In the genomic region with DNA sequence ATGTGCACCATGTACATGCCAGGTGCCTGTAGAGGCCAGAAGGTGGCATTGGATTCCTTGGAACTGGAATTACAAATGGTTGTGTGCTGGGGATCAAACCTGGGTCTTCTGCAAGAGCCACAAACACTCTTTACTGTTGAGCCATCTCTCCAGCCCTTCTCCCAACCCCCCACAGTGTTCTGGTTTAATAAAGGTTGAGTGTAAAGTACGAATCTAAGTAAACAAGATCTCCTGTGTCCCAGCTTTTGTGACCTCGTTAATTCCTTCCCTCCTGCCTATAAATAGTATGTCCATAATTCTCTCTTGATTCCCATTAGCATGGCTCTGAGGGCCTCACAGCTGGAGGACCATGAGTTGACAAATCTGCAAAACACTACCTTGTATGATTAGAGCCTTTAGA, we compare ENCODE assay signal across 17 mouse cellular contexts. TPM values are rescaled to one million over a fixed set of nuclear protein-coding genes. Genes with fewer than 3 reads are reported as not detected.
DNase-seq lines count a peak whose midpoint lies in the region; ATAC-seq and TF ChIP-seq lines count a peak whose summit lies in the region.
"Had no signal": no experiment of that assay in that cellular context is flagged by ENCODE, and none has a peak within 500 bp of the region (broad histone marks: within the 10 kb centered on the region; RNA-seq: fewer than 3 reads in every experiment).

No protein-coding gene starts in this region.

- no peaks in the 10 kb centered on the region for H3K27me3 ChIP-seq in hindbrain, embryonic 14.5 days (ENCODE audit: control insufficient read depth, insufficient read depth, low read length)
- no peaks in the 10 kb centered on the region for H3K27me3 ChIP-seq in hindbrain, embryonic 12.5 days
- H3K27me3 ChIP-seq in liver, embryonic 11.5 days (replicated peaks; ENCODE audit: control insufficient read depth, insufficient read depth, low read length): no peaks in the 10 kb centered on the region
- H3K27me3 ChIP-seq in liver, postnatal 0 days (ENCODE audit: insufficient read depth, low read length): no peaks in the 10 kb centered on the region

- 88% methylated on average over 2 of the region's 2 CpGs for WGBS in hindbrain, embryonic 14.5 days
- 86% methylated on average over 2 of the region's 2 CpGs for WGBS in hindbrain, embryonic 12.5 days
- WGBS in liver, embryonic 11.5 days: 78% methylated on average over 2 of the region's 2 CpGs
- WGBS in liver, postnatal 0 days (ENCODE audit: insufficient replicate concordance): 42% methylated on average over 2 of the region's 2 CpGs

- DNase-seq in hindbrain, embryonic 14.5 days (ENCODE audit: low spot score): no peak
- DNase-seq in liver, embryonic 11.5 days (ENCODE audit: low spot score): no peak
- no peak for DNase-seq in liver
- DNase-seq in forelimb bud, embryonic 11.5 days (ENCODE audit: low read depth, low spot score): peak; percentile 9
- no peak for DNase-seq in liver, postnatal 0 days
- DNase-seq in urinary bladder, postnatal 10 days (ENCODE audit: low spot score): no peak
- DNase-seq: adrenal gland, adult 8-10 months; cerebellum, adult 9-10 months; gastrocnemius, postnatal 10 days; heart, adult 18-20 months; heart, postnatal 36 days; kidney, adult 11 months; kidney, postnatal 25 days; lung, embryonic 14.5 days; lung, postnatal 4 days had no signal

- ATAC-seq in hindbrain, embryonic 14.5 days (ENCODE audit: low FRiP score): no peak
- ATAC-seq in hindbrain, embryonic 12.5 days (ENCODE audit: low FRiP score): no peak
- ATAC-seq in liver, embryonic 11.5 days (replicated peaks; ENCODE audit: low FRiP score): no peak
- ATAC-seq in liver, postnatal 0 days: peak; percentile 36

- 0 out of 2 replicates have a peak, but pooled peaks have one; percentile 6 for TF ChIP-seq CTCF in liver, postnatal 0 days (IDR thresholded peaks at IDR 0.05; ENCODE audit: low read depth)

- TF ChIP-seq EP300 in liver, postnatal 0 days (IDR thresholded peaks at IDR 0.05; ENCODE audit: low read depth): no peak

- H3K27ac ChIP-seq in hindbrain, embryonic 14.5 days: peak overlapping the region; percentile 55; the same call in 1 of the 2 replicates
- H3K27ac ChIP-seq in hindbrain, embryonic 12.5 days: no peak overlapping the region
- H3K27ac ChIP-seq in liver, embryonic 11.5 days (ENCODE audit: low read depth, low read length): peak overlapping the region; percentile 23; the same call in 1 of the 2 replicates
- peak overlapping the region; percentile 64 for H3K27ac ChIP-seq in liver, postnatal 0 days (ENCODE audit: low read depth)
- H3K27ac ChIP-seq: embryonic facial prominence, embryonic 10.5 days had no signal

- no peak overlapping the region for H3K9ac ChIP-seq in hindbrain, embryonic 14.5 days
- H3K9ac ChIP-seq in hindbrain, embryonic 12.5 days: no peak overlapping the region
- H3K9ac ChIP-seq in liver, embryonic 11.5 days (ENCODE audit: low read depth, low read length): no peak overlapping the region
- no peak overlapping the region for H3K9ac ChIP-seq in liver, postnatal 0 days (replicated peaks)
- H3K9ac ChIP-seq: lung, embryonic 14.5 days had no signal

- H3K36me3 ChIP-seq in hindbrain, embryonic 14.5 days (replicated peaks; ENCODE audit: control insufficient read depth, insufficient read depth): peaks cover 35% of the 10 kb centered on the region
- peaks cover 48% of the 10 kb centered on the region for H3K36me3 ChIP-seq in hindbrain, embryonic 12.5 days
- peaks cover 30% of the 10 kb centered on the region for H3K36me3 ChIP-seq in liver, embryonic 11.5 days (ENCODE audit: control insufficient read depth, insufficient read depth, low read length)
- peaks cover 24% of the 10 kb centered on the region for H3K36me3 ChIP-seq in liver, postnatal 0 days (replicated peaks; ENCODE audit: insufficient read depth, low read length)

- no peak overlapping the region for H3K4me3 ChIP-seq in hindbrain, embryonic 14.5 days (replicated peaks; ENCODE audit: low read length)
- no peak overlapping the region for H3K4me3 ChIP-seq in hindbrain, embryonic 12.5 days
- no peak overlapping the region for H3K4me3 ChIP-seq in liver, embryonic 11.5 days (ENCODE audit: low read depth, low read length)
- H3K4me3 ChIP-seq in liver, postnatal 0 days (ENCODE audit: low read depth, low read length): no peak overlapping the region
- H3K4me3 ChIP-seq: embryonic facial prominence, embryonic 10.5 days had no signal

- 0 out of 2 replicates have a peak, but pooled peaks cover 4% of the 10 kb centered on the region for H3K4me1 ChIP-seq in hindbrain, embryonic 14.5 days (replicated peaks; ENCODE audit: control insufficient read depth, insufficient read depth, low read length)
- H3K4me1 ChIP-seq in hindbrain, embryonic 12.5 days: no peaks in the 10 kb centered on the region
- 0 out of 2 replicates have a peak, but pooled peaks cover 5% of the 10 kb centered on the region for H3K4me1 ChIP-seq in liver, embryonic 11.5 days (replicated peaks; ENCODE audit: control insufficient read depth, insufficient read depth, low read length)
- H3K4me1 ChIP-seq in liver, postnatal 0 days (ENCODE audit: insufficient read depth): peaks cover 31% of the 10 kb centered on the region

- H3K9me3 ChIP-seq in hindbrain, embryonic 14.5 days (ENCODE audit: control insufficient read depth, low read length): no peaks in the 10 kb centered on the region
- no peaks in the 10 kb centered on the region for H3K9me3 ChIP-seq in hindbrain, embryonic 12.5 days (replicated peaks)
- H3K9me3 ChIP-seq in liver, embryonic 11.5 days (ENCODE audit: control insufficient read depth, low read length): no peaks in the 10 kb centered on the region
- no peaks in the 10 kb centered on the region for H3K9me3 ChIP-seq in liver, postnatal 0 days (ENCODE audit: low read length)
- H3K9me3 ChIP-seq: embryonic facial prominence, embryonic 10.5 days had no signal

- no peak overlapping the region for H3K4me2 ChIP-seq in hindbrain, embryonic 14.5 days (replicated peaks)
- no peak overlapping the region for H3K4me2 ChIP-seq in hindbrain, embryonic 12.5 days (replicated peaks)
- H3K4me2 ChIP-seq in liver, embryonic 11.5 days: no peak overlapping the region
- no peak overlapping the region for H3K4me2 ChIP-seq in liver, postnatal 0 days (ENCODE audit: low read depth, low read length)
- H3K4me2 ChIP-seq: lung, embryonic 14.5 days had no signal

RNA-seq across cellular contexts. Expression of a gene that starts 49.7 kb away (rescaled TPM):
- polyA plus RNA-seq in hindbrain, embryonic 14.5 days (2014; fragmentation: Nextera tagmentation; extraction: Ambion mirVana): 30.8 and 34.9 TPM in 2 replicates
- 46.2 and 56.2 TPM in 2 replicates for polyA plus RNA-seq in hindbrain, embryonic 12.5 days (2016; fragmentation: Nextera tagmentation; extraction: Ambion mirVana)
- 48.2 and 52.5 TPM in 2 replicates for polyA plus RNA-seq in liver, embryonic 11.5 days (2014; fragmentation: Nextera tagmentation; extraction: Ambion mirVana)
- polyA plus RNA-seq in liver, postnatal 0 days (2015; fragmentation: Nextera tagmentation; extraction: Ambion mirVana): 15.6 and 17.4 TPM in 2 replicates

RNA-seq across cellular contexts. Expression of a gene that starts 49.7 kb away (rescaled TPM):
- 15.6 and 17.3 TPM in 2 replicates for polyA plus RNA-seq in hindbrain, embryonic 14.5 days (2014; fragmentation: Nextera tagmentation; extraction: Ambion mirVana)
- polyA plus RNA-seq in hindbrain, embryonic 12.5 days (2016; fragmentation: Nextera tagmentation; extraction: Ambion mirVana): 25.6 and 25.8 TPM in 2 replicates
- 30.2 and 34.3 TPM in 2 replicates for polyA plus RNA-seq in liver, embryonic 11.5 days (2014; fragmentation: Nextera tagmentation; extraction: Ambion mirVana)
- 4.7 and 5.4 TPM in 2 replicates for polyA plus RNA-seq in liver, postnatal 0 days (2015; fragmentation: Nextera tagmentation; extraction: Ambion mirVana)
